Mouse (Mus musculus) myocyte (in vitro differentiated cells): ENCODE measurements at regions not wholly inside any gene's neighbourhood (a gene's known extent, or its start where the extent isn't known, plus 50 kb on each side); places are given as distances from the start of the nearest gene placed in this dataset.

Experiments used
- CEBPB ChIP-seq: IDR thresholded peaks from 2 replicates; pipeline ENCODE4 v1.6.1; 2011; ENCODE audit warnings: mild to moderate bottlenecking, moderate library complexity; ENCODE audit not compliant: poor library complexity, insufficient read depth, severe bottlenecking
- E2F4 ChIP-seq: IDR thresholded peaks from one replicate; pipeline ENCODE4 v1.6.1; 2011; ENCODE audit warnings: mild to moderate bottlenecking, control low read depth, moderate library complexity; ENCODE audit not compliant: insufficient read depth
- MAX ChIP-seq: IDR thresholded peaks from one replicate; pipeline ENCODE4 v1.6.1; 2011; ENCODE audit warnings: low read depth, mild to moderate bottlenecking, control low read depth
- POLR2A ChIP-seq: IDR thresholded peaks from one replicate; pipeline ENCODE4 v1.6.1; 2011; ENCODE audit warnings: low read depth, mild to moderate bottlenecking, control low read depth, moderate library complexity; ENCODE audit not compliant: insufficient read length
- POLR2AphosphoS2 ChIP-seq: IDR thresholded peaks from one replicate; pipeline ENCODE4 v1.6.1; 2011; ENCODE audit warnings: low read depth, control low read depth; ENCODE audit not compliant: insufficient read length
- REST ChIP-seq: IDR thresholded peaks from one replicate; pipeline ENCODE4 v1.6.1; 2011; ENCODE audit warnings: mild to moderate bottlenecking, control low read depth, moderate library complexity; ENCODE audit not compliant: insufficient read depth, insufficient read length
- TCF12 ChIP-seq: IDR thresholded peaks from one replicate; pipeline ENCODE4 v1.6.1; 2011; ENCODE audit warnings: mild to moderate bottlenecking, control low read depth; ENCODE audit not compliant: poor library complexity, insufficient read depth, severe bottlenecking
- USF1 ChIP-seq: IDR thresholded peaks from one replicate; pipeline ENCODE4 v1.6.1; 2011; ENCODE audit warnings: low read depth, mild to moderate bottlenecking, control low read depth, moderate library complexity

DNA sequence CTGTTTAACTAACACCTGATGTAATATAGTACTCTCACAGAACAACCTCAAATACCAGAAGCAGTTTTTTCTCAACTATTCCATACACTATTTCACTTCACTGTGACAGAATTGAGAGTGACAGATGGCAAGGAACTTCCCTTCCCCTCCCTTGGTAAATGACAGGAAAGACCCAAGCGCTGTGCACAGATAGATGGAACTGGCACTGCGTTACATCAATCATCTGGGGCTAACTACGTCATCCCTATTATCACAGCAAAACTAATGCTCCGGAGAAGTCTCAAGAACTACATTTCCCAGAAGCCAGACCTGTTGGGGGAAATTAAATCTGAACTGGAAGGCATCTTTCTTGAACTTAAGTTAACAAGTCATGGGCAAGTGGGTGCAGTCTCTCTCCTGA, 493.6 kb upstream of the Gm5415 start:
- TF ChIP-seq POLR2A (no peak), E2F4 (no peak), USF1 (no peak), MAX (no peak), CEBPB (no peak), TCF12 (no peak), POLR2AphosphoS2 (no peak), REST (no peak)
